Mouse (Mus musculus) liver, postnatal 0 days (tissue): ENCODE data around the gene Mettl22.

Experiments used
- CTCF ChIP-seq: sonication (generic); IDR thresholded peaks from 2 replicates; pipeline ENCODE4 v1.5.1; 2016; ENCODE audit warnings: antibody characterized with exemption, low read depth
- EP300 ChIP-seq: IDR thresholded peaks from 2 replicates; pipeline ENCODE4 v1.6.1; 2016; ENCODE audit warnings: antibody characterized with exemption, low read depth, mild to moderate bottlenecking

DNA sequence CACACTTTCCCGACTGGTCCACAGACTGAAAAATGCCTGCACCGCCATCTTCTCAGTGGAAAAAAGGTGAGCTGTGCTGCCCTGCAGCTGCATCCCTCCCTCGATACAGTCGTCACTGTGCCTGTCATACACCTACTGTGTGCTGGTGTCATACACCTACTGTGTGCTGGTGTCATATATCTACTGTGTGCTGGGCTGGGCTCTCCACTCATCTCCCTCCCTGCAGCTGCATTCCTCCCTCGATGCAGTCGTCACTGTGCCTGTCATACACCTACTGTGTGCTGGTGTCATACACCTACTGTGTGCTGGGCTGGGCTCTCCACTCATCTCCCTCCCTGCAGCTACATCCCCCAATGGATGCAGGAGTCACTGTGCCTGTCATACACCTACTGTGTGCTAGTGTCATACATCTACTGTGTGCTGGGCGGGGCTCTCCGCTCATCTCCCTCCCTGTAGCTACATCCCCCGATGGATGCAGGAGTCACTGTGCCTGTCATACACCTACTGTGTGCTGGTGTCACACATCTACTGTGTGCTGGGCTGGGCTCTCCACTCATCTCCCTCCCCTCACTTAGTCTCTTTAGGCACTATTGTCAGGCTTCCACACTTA, 16.9 kb downstream of the Mettl22 start:
- TF ChIP-seq EP300 (no peak), CTCF (no peak)
